Mouse (Mus musculus) heart, embryonic 12.5 days (tissue): ENCODE results near the gene Aldh1l1. TPM values are rescaled to one million over a fixed set of nuclear protein-coding genes. Genes with fewer than 3 reads are reported as not detected.
A peak's percentile ranks its signal among the peaks of the same experiment; 100 is the strongest.

Experiments
- ATAC-seq: fragments of 200-750 bp; cut with Nextera tagmentation; 2 replicates; pipeline ENCODE4 v1.8.0; 2017; ENCODE audit warnings: moderate TSS enrichment, moderate library complexity; ENCODE audit not compliant: insufficient number of reproducible peaks, low FRiP score
- H3K27ac ChIP-seq: fragments of 300-500 bp; sonication (generic); 2 replicates; pipeline ENCODE4 v1.5.1; 2016; ENCODE audit warnings: mild to moderate bottlenecking, moderate library complexity; ENCODE audit not compliant: poor library complexity, severe bottlenecking
- H3K27me3 ChIP-seq: fragments of 300-500 bp; sonication (generic); replicated peaks from 2 replicates; pipeline ENCODE4 v1.6.1; 2016; ENCODE audit warnings: mild to moderate bottlenecking, moderate library complexity
- H3K36me3 ChIP-seq: fragments of 300-500 bp; sonication (generic); 2 replicates; pipeline ENCODE4 v1.6.1; 2016; ENCODE audit warnings: mild to moderate bottlenecking, moderate library complexity
- H3K4me1 ChIP-seq: fragments of 300-500 bp; sonication (generic); replicated peaks from 2 replicates; pipeline ENCODE4 v1.6.1; 2016; ENCODE audit warnings: mild to moderate bottlenecking
- H3K4me2 ChIP-seq: fragments of 300-500 bp; sonication (generic); 2 replicates; pipeline ENCODE4 v1.6.1; 2016; ENCODE audit warnings: mild to moderate bottlenecking, moderate library complexity
- H3K4me3 ChIP-seq: fragments of 300-500 bp; sonication (generic); 2 replicates; pipeline ENCODE4 v1.5.1; 2016; ENCODE audit warnings: mild to moderate bottlenecking
- H3K9ac ChIP-seq: fragments of 300-500 bp; sonication (generic); 2 replicates; pipeline ENCODE4 v1.6.1; 2016; ENCODE audit warnings: mild to moderate bottlenecking, moderate library complexity
- H3K9me3 ChIP-seq: fragments of 300-500 bp; sonication (generic); replicated peaks from 2 replicates; pipeline ENCODE4 v1.6.1; 2016; ENCODE audit warnings: mild to moderate bottlenecking, moderate library complexity
- WGBS: fragments of 180-500 bp; shearing (Covaris S2); methylation state at CpG from one replicate; pipeline ENCODE4 v1.1.7; 2016; 5-methylcytosine and 5-hydroxymethylcytosine counted together
- polyA plus RNA-seq: library from polyadenylated mRNA; unstranded; fragments of >200 nt; fragmentation: Nextera tagmentation; extraction: Ambion mirVana; gene quantifications from 2 replicates; pipeline ENCODE4 v1.2.1, GENCODE M21; 2016

The Aldh1l1 gene
- polyA plus RNA-seq, 1 experiment from 2014 or later, result 2.1 TPM

DNA sequence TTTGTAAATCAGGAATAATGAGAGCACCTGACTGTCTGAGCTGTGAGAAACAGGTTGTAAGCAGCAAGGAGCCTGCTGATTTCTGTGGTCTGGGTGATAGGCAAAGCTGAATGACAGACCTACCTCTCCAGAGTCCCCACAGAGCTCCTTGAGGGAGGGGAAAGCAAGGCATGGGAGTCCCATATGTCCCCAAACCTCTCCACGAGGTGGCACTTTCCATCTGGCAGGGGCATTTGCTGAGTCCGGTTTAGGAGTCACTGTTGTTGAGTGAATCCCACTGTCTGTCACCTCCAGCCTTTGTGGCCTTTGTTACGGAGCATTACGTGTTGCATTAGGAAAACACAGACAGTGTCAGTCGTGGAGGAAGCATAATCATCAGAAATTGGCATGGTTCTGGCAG lies 133.7 kb downstream of the Aldh1l1 start:
- H3K27me3 ChIP-seq, result no peaks in the 10 kb centered on the region
- no peak overlapping the region for H3K27ac ChIP-seq
- H3K4me2 ChIP-seq, result peak overlapping the region; percentile 21
- no peaks in the 10 kb centered on the region for H3K9me3 ChIP-seq
- no peak overlapping the region for H3K4me3 ChIP-seq
- no peak overlapping the region for H3K9ac ChIP-seq
- no peaks in the 10 kb centered on the region for H3K36me3 ChIP-seq
- WGBS, result 76% methylated on average over 5 of the region's 5 CpGs
- peaks cover 97% of the 10 kb centered on the region for H3K4me1 ChIP-seq
- no peak for ATAC-seq

- Histone ChIP-seq H3K27ac (peak overlapping the region; percentile 5; the same call in 1 of the 2 replicates), H3K4me3 (no peak overlapping the region), H3K9ac (0 out of 2 replicates have a peak overlapping the region, but pooled peaks have one; percentile 5), H3K27me3 (no peaks in the 10 kb centered on the region), H3K4me1 (peaks cover 93% of the 10 kb centered on the region), H3K9me3 (no peaks in the 10 kb centered on the region), H3K4me2 (peak overlapping the region; percentile 3; the same call in 1 of the 2 replicates), H3K36me3 (peaks cover 5% of the 10 kb centered on the region; the same call in 1 of the 2 replicates)
- 66% methylated on average over 9 of the region's 9 CpGs for WGBS
- ATAC-seq, result no peak
These were observed 134.8 kb downstream of the Aldh1l1 start for GRCm38 (mm10) chr6:90620791-90621583.

- Histone ChIP-seq H3K27ac (no peak overlapping the region), H3K4me3 (no peak overlapping the region), H3K36me3 (peaks cover 8% of the 10 kb centered on the region; the same call in 1 of the 2 replicates), H3K9ac (no peak overlapping the region), H3K4me1 (peaks cover 87% of the 10 kb centered on the region), H3K27me3 (no peaks in the 10 kb centered on the region), H3K4me2 (no peak overlapping the region), H3K9me3 (no peaks in the 10 kb centered on the region)
- WGBS, result 65% methylated on average over 6 of the region's 6 CpGs
- no peak for ATAC-seq
These were observed 135.3 kb downstream of the Aldh1l1 start for GRCm38 (mm10) chr6:90621584-90621890.

DNA sequence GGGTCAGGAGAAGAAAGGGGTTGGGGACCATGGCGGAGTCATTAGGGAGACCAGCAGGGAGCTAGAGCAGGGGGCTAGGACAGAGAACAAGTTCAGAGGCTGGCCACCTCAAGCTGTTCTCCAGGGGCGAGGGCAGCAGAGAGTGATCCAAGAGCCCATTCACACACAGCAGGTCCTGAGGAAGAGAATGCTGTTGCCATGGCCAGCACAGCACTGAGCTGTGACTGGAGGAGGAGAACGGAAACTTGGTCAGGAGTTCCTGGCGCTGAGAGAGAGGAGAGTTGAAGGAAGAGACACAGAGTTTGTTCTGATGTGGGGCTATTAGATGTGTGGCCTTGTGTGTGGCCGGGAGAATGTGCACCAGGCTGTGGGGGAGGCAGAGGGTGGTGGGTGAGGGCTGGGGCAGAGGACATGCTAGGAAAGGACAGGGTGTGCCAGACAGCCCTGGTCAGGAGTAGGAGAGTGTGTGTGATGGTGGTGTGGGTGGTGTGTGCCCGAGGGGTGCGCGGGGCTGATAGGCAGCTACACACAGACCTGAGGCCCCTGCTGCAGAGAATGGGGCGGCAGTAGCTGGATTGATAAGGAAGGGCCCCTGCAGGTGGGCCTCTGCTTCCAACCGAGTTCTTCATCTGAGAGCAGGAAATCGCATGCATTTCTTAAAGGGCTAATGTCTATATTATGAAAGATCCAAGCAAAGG lies 136.7 kb downstream of the Aldh1l1 start:
- peak overlapping the region; percentile 41 for H3K4me2 ChIP-seq
- H3K27ac ChIP-seq, result peak overlapping the region; percentile 82
- peak overlapping the region; percentile 26; the same call in 1 of the 2 replicates for H3K9ac ChIP-seq
- ATAC-seq, result peak; percentile 70
- H3K4me1 ChIP-seq, result peaks cover 74% of the 10 kb centered on the region
- H3K36me3 ChIP-seq, result peaks cover 12% of the 10 kb centered on the region
- no peaks in the 10 kb centered on the region for H3K27me3 ChIP-seq
- no peaks in the 10 kb centered on the region for H3K9me3 ChIP-seq
- H3K4me3 ChIP-seq, result no peak overlapping the region
- 17% methylated on average over 11 of the region's 11 CpGs for WGBS

- Histone ChIP-seq H3K9me3 (no peaks in the 10 kb centered on the region), H3K4me2 (no peak overlapping the region; the same call in 1 of the 2 replicates), H3K27ac (peak overlapping the region; percentile 82), H3K27me3 (no peaks in the 10 kb centered on the region), H3K9ac (peak overlapping the region; percentile 26; the same call in 1 of the 2 replicates), H3K4me3 (no peak overlapping the region), H3K36me3 (peaks cover 12% of the 10 kb centered on the region), H3K4me1 (peaks cover 68% of the 10 kb centered on the region)
- WGBS, result 72% methylated on average over 5 of the region's 5 CpGs
- no peak for ATAC-seq
These were observed 137.2 kb downstream of the Aldh1l1 start for GRCm38 (mm10) chr6:90623456-90623836.

GRCm38 (mm10) chr6:90624184-90624583 lies 138.0 kb downstream of the Aldh1l1 start:
- WGBS, result 80% methylated on average over 6 of the region's 6 CpGs
- no peak overlapping the region for H3K4me2 ChIP-seq
- no peaks in the 10 kb centered on the region for H3K27me3 ChIP-seq
- H3K36me3 ChIP-seq, result peaks cover 16% of the 10 kb centered on the region
- H3K4me3 ChIP-seq, result no peak overlapping the region
- 0 out of 2 replicates have a peak overlapping the region, but pooled peaks have one; percentile 26 for H3K27ac ChIP-seq
- H3K9ac ChIP-seq, result no peak overlapping the region
- no peaks in the 10 kb centered on the region for H3K9me3 ChIP-seq
- peaks cover 61% of the 10 kb centered on the region for H3K4me1 ChIP-seq
- no peak for ATAC-seq

DNA sequence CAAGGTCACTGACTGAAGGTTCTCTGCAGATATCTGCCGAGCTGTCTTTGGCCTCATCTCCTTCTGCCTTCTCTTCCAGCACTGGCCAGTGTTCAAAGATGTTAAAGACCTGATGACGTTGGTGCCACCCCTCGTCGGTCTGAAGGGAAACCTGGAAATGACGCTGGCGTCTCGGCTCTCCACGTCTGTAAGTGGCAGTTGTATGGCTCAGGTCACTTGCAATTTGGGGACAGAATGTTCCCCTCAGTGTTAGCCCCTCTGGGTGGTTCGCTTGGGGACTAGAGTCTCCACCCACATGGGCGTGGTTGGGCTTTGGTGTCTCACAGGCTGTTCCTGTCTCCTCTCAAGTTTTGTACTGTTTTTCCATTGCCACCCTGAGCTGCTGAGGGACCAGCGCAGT lies 138.5 kb downstream of the Aldh1l1 start:
- H3K9me3 ChIP-seq, result no peaks in the 10 kb centered on the region
- WGBS, result 65% methylated on average over 11 of the region's 11 CpGs
- no peak overlapping the region for H3K4me3 ChIP-seq
- peaks cover 16% of the 10 kb centered on the region for H3K36me3 ChIP-seq
- no peak overlapping the region for H3K9ac ChIP-seq
- no peaks in the 10 kb centered on the region for H3K27me3 ChIP-seq
- ATAC-seq, result peak; percentile 45; the same call in 1 of the 2 replicates
- 0 out of 2 replicates have a peak overlapping the region, but pooled peaks have one; percentile 6 for H3K4me2 ChIP-seq
- 0 out of 2 replicates have a peak overlapping the region, but pooled peaks have one; percentile 26 for H3K27ac ChIP-seq
- H3K4me1 ChIP-seq, result peaks cover 55% of the 10 kb centered on the region

DNA sequence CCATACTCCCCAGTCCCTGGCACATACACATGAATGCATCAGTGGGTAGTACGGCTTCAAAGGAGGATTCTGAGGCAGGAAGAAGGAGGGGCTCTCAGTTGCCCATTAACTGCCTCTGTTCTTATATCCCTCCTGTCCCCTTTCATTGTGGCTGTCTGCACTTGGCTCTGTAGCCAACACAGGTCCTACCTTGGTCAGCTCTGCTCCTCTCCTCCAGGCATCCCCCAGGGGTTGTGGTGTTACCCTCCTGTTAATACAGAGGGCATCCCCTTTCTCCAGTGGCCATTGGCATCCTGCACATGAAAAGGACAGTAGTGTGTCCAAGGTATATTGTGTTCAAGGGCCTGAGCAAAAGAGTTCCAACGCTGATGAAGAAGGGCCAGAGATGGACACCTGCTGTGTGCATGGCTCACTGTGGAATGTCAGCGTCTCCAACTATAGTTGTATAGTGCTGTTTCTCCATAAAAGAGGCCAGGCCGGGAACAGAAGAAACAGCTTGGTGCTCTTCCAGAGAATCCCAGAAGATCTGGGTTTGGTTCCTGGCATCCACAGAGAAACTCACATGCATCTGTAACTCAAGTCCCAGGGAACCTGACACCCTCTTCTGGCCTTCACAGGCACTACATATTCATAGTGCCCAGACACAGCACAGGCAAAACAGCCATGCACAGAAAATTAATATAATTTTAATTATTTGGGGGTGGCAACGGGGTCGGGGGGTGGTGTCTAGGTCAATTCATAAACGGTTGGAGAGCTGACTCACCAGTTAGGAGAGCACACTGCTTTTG lies 139.2 kb downstream of the Aldh1l1 start:
- Histone ChIP-seq H3K4me2 (0 out of 2 replicates have a peak overlapping the region, but pooled peaks have one; percentile 6), H3K27me3 (no peaks in the 10 kb centered on the region), H3K9me3 (no peaks in the 10 kb centered on the region; the same call in 1 of the 2 replicates), H3K27ac (no peak overlapping the region), H3K9ac (no peak overlapping the region), H3K36me3 (peaks cover 18% of the 10 kb centered on the region), H3K4me3 (no peak overlapping the region), H3K4me1 (peaks cover 49% of the 10 kb centered on the region)
- 83% methylated on average over 7 of the region's 7 CpGs for WGBS
- no peak for ATAC-seq

DNA sequence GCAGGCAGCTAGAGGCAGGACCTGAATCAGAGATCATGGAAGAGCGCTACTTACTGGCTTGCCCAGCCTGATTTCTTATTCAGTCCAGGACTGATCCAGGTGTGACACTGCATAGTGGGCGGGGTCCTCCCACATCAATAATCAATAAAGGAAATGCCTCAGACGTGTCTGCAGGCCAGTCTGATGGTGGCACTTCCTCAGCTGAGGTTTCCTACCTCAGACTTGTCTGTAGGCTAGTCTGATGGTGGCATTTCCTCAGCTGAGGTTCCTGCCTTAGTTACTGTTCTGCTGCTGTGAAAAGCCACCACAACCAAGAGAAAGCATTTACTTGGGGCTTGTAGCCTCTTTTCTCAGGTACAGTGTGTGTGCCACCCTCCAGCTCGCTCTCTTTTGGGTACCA lies 141.3 kb downstream of the Aldh1l1 start:
- peaks cover 28% of the 10 kb centered on the region for H3K4me1 ChIP-seq
- H3K27me3 ChIP-seq, result no peaks in the 10 kb centered on the region
- H3K9ac ChIP-seq, result no peak overlapping the region
- 87% methylated on average over 4 of the region's 4 CpGs for WGBS
- H3K27ac ChIP-seq, result no peak overlapping the region
- peaks cover 24% of the 10 kb centered on the region for H3K36me3 ChIP-seq
- H3K9me3 ChIP-seq, result peaks cover 3% of the 10 kb centered on the region
- H3K4me2 ChIP-seq, result no peak overlapping the region
- no peak for ATAC-seq
- H3K4me3 ChIP-seq, result no peak overlapping the region

DNA sequence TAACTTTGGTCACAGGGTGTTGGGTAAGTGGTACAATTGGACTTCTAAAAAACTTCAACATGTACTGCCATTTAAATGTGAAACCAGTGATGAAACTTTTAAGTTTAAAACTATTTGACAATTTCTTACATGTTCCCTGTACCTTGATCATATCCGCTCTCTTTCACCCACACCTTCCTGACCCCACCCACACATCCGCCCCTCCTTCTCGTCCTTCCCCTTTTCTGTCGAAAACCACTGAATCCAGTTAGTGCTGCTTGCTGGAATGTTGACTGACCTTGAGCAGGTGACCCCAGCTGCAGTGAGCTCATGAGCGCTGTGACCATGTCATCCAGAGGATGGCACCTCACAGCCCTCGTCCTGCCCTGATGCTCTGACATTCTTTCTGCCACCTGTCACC lies 143.3 kb downstream of the Aldh1l1 start:
- H3K36me3 ChIP-seq, result peaks cover 24% of the 10 kb centered on the region
- H3K4me3 ChIP-seq, result no peak overlapping the region
- WGBS, result 84% methylated on average over 6 of the region's 6 CpGs
- peaks cover 11% of the 10 kb centered on the region for H3K4me1 ChIP-seq
- no peaks in the 10 kb centered on the region for H3K27me3 ChIP-seq
- ATAC-seq, result no peak
- no peak overlapping the region for H3K27ac ChIP-seq
- no peak overlapping the region for H3K4me2 ChIP-seq
- H3K9ac ChIP-seq, result no peak overlapping the region
- peaks cover 3% of the 10 kb centered on the region for H3K9me3 ChIP-seq

DNA sequence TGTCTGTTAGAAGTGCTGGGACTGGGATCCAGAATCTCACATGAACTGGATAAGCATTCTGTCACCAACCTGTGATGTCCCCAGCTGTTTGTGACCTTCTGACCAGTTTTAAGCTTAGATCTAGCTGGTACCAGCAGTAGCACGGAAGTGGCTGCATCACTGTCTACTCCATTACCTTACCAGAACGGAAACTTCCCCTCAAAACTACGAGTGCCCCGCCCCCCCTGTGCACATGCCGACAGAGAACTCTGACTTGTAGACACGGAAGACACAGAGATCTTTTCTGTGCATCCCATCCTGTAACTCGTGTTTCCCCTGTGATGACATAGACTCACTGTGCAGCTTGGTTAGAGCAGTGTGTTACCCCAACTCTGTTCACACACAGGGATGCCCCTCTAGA lies 144.2 kb downstream of the Aldh1l1 start:
- no peak overlapping the region for H3K4me2 ChIP-seq
- ATAC-seq, result no peak
- H3K4me1 ChIP-seq, result peaks cover 6% of the 10 kb centered on the region
- H3K27ac ChIP-seq, result no peak overlapping the region
- H3K4me3 ChIP-seq, result no peak overlapping the region
- peaks cover 3% of the 10 kb centered on the region for H3K9me3 ChIP-seq
- WGBS, result 85% methylated on average over 7 of the region's 7 CpGs
- no peak overlapping the region for H3K9ac ChIP-seq
- peaks cover 23% of the 10 kb centered on the region for H3K36me3 ChIP-seq
- H3K27me3 ChIP-seq, result no peaks in the 10 kb centered on the region
